Mouse (Mus musculus): ENCODE data around the gene Tgtp2. TPM values are rescaled to one million over a fixed set of nuclear protein-coding genes. Genes with fewer than 3 reads are reported as not detected.
A peak's percentile ranks its signal among the peaks of the same experiment; 100 is the strongest.

The Tgtp2 gene
- polyA plus RNA-seq, 1 experiment from 2014 or later, result 1.2 TPM

DNA sequence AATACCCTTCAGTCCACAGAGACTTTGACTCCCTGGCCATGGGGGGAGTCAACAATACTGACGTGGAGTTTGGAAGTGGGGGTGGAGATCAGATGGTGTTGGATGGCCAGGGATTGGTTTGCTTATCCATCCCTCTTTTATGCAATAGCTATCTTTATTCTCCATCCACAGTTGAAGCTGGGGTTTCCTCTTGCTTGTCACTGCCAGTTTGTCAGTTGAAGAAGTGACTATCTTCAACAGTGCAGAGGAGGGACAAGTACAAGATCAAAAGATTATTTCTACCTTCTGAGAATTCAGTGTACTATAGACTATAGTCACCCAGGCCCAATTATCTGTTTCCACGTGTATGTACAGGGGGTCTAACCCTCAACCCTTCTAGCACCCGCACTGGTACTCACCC, 19.8 kb upstream of the Tgtp2 start:
- Histone ChIP-seq H3K27me3 (ENCODE audit: control insufficient read depth, insufficient read depth, low read length) (no peaks in the 10 kb centered on the region), H3K4me1 (replicated peaks; ENCODE audit: control insufficient read depth, insufficient read depth) (peaks cover 4% of the 10 kb centered on the region; the same call in 1 of the 2 replicates), H3K27ac (replicated peaks) (no peak overlapping the region), H3K4me3 (ENCODE audit: low read depth, low read length) (no peak overlapping the region), H3K36me3 (ENCODE audit: control insufficient read depth, insufficient read depth, low read length) (no peaks in the 10 kb centered on the region), H3K9ac (ENCODE audit: low read length) (no peak overlapping the region), H3K4me2 (replicated peaks; ENCODE audit: low read depth) (no peak overlapping the region), H3K9me3 (ENCODE audit: control insufficient read depth, low read length) (no peaks in the 10 kb centered on the region)
- DNase-seq (ENCODE audit: low spot score), result no peak
- no peak for TF ChIP-seq CTCF (IDR thresholded peaks at IDR 0.05; ENCODE audit: low read depth)
- no peak for TF ChIP-seq EP300 (optimal IDR thresholded peaks at IDR 0.05)
- ATAC-seq (ENCODE audit: low FRiP score, low TSS enrichment), result no peak
- 68% methylated on average over 3 of the region's 3 CpGs for WGBS

GRCm38 (mm10) chr11:49083146-49083545, 19.1 kb upstream of the Tgtp2 start:
- Histone ChIP-seq H3K9ac (ENCODE audit: low read length) (no peak overlapping the region), H3K27me3 (ENCODE audit: control insufficient read depth, insufficient read depth, low read length) (no peaks in the 10 kb centered on the region), H3K36me3 (ENCODE audit: control insufficient read depth, insufficient read depth, low read length) (no peaks in the 10 kb centered on the region), H3K9me3 (ENCODE audit: control insufficient read depth, low read length) (no peaks in the 10 kb centered on the region), H3K27ac (replicated peaks) (no peak overlapping the region), H3K4me1 (replicated peaks; ENCODE audit: control insufficient read depth, insufficient read depth) (peaks cover 4% of the 10 kb centered on the region; the same call in 1 of the 2 replicates), H3K4me2 (replicated peaks; ENCODE audit: low read depth) (no peak overlapping the region), H3K4me3 (ENCODE audit: low read depth, low read length) (no peak overlapping the region)
- TF ChIP-seq EP300 (optimal IDR thresholded peaks at IDR 0.05) (no peak), CTCF (IDR thresholded peaks at IDR 0.05; ENCODE audit: low read depth) (no peak)
- ATAC-seq (ENCODE audit: low FRiP score, low TSS enrichment) (peak; percentile 62), DNase-seq (ENCODE audit: low spot score) (no peak)
- WGBS, result 47% methylated on average over 1 of the region's 1 CpGs

- Histone ChIP-seq H3K9ac (ENCODE audit: low read length) (no peak overlapping the region), H3K27ac (replicated peaks) (no peak overlapping the region), H3K9me3 (ENCODE audit: control insufficient read depth, low read length) (no peaks in the 10 kb centered on the region), H3K4me2 (replicated peaks; ENCODE audit: low read depth) (no peak overlapping the region), H3K36me3 (ENCODE audit: control insufficient read depth, insufficient read depth, low read length) (no peaks in the 10 kb centered on the region), H3K4me3 (ENCODE audit: low read depth, low read length) (no peak overlapping the region), H3K4me1 (replicated peaks; ENCODE audit: control insufficient read depth, insufficient read depth) (no peaks in the 10 kb centered on the region), H3K27me3 (ENCODE audit: control insufficient read depth, insufficient read depth, low read length) (no peaks in the 10 kb centered on the region)
- DNase-seq (ENCODE audit: low spot score) (no peak), ATAC-seq (ENCODE audit: low FRiP score, low TSS enrichment) (no peak)
- WGBS, result 72% methylated on average over 3 of the region's 3 CpGs
- TF ChIP-seq CTCF (IDR thresholded peaks at IDR 0.05; ENCODE audit: low read depth), result no peak
- no peak for TF ChIP-seq EP300 (optimal IDR thresholded peaks at IDR 0.05)
Measured at GRCm38 (mm10) chr11:49081886-49082285, 17.9 kb upstream of the Tgtp2 start.

GRCm38 (mm10) chr11:49081356-49081755, 17.4 kb upstream of the Tgtp2 start:
- Histone ChIP-seq H3K4me2 (replicated peaks; ENCODE audit: low read depth) (no peak overlapping the region), H3K9ac (ENCODE audit: low read length) (no peak overlapping the region), H3K27me3 (ENCODE audit: control insufficient read depth, insufficient read depth, low read length) (no peaks in the 10 kb centered on the region), H3K36me3 (ENCODE audit: control insufficient read depth, insufficient read depth, low read length) (no peaks in the 10 kb centered on the region), H3K4me1 (replicated peaks; ENCODE audit: control insufficient read depth, insufficient read depth) (no peaks in the 10 kb centered on the region), H3K4me3 (ENCODE audit: low read depth, low read length) (no peak overlapping the region), H3K27ac (replicated peaks) (no peak overlapping the region), H3K9me3 (ENCODE audit: control insufficient read depth, low read length) (no peaks in the 10 kb centered on the region)
- TF ChIP-seq CTCF (IDR thresholded peaks at IDR 0.05; ENCODE audit: low read depth) (no peak), EP300 (optimal IDR thresholded peaks at IDR 0.05) (no peak)
- DNase-seq (ENCODE audit: low spot score) (no peak), ATAC-seq (ENCODE audit: low FRiP score, low TSS enrichment) (no peak)
- 61% methylated on average over 4 of the region's 4 CpGs for WGBS

DNA sequence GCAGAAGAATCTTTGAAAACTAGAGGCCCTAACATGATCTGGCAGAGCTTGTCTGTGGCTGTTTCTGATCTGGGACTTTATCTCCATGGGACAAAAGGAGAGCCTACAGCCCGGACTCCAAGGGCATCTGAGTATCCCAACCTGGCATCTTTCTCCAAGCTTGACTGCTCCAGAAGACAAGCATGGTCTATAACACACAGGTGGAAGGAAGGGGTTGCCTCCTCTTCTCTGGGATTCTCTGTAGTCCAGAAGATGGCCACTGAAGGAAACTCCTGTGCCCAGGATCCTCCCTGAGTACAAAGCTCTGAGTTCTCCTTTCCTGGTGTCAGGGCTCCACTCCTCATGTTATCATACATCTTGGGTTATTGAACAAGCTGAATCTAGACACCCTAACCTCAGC, 16.6 kb upstream of the Tgtp2 start:
- Histone ChIP-seq H3K27me3 (ENCODE audit: control insufficient read depth, insufficient read depth, low read length) (no peaks in the 10 kb centered on the region), H3K4me3 (ENCODE audit: low read depth, low read length) (no peak overlapping the region), H3K4me2 (replicated peaks; ENCODE audit: low read depth) (no peak overlapping the region), H3K4me1 (replicated peaks; ENCODE audit: control insufficient read depth, insufficient read depth) (no peaks in the 10 kb centered on the region), H3K27ac (replicated peaks) (no peak overlapping the region), H3K9me3 (ENCODE audit: control insufficient read depth, low read length) (no peaks in the 10 kb centered on the region), H3K36me3 (ENCODE audit: control insufficient read depth, insufficient read depth, low read length) (no peaks in the 10 kb centered on the region), H3K9ac (ENCODE audit: low read length) (no peak overlapping the region)
- no peak for TF ChIP-seq EP300 (optimal IDR thresholded peaks at IDR 0.05)
- no peak for TF ChIP-seq CTCF (IDR thresholded peaks at IDR 0.05; ENCODE audit: low read depth)
- 89% methylated on average over 1 of the region's 1 CpGs for WGBS
- DNase-seq (ENCODE audit: low spot score) (no peak), ATAC-seq (ENCODE audit: low FRiP score, low TSS enrichment) (no peak)

DNA sequence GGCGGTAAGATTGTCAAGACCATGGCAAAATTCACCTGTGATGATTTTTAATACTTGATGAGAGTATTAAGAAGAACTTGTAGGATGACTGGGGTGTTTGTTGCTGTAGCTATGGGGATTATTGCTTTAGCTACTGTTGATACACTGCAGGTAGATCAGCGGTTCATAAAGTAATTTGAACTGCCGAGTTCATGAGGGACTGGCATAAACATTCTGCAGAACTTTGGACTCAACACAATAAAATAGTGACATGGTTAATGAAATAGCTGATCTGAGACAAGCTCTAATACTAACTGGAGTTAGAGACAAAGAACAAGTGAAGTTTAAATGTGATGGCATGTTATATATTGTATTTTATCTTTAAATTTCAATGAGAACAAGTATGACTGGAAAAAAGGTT, 14.7 kb upstream of the Tgtp2 start:
- H3K36me3 ChIP-seq (ENCODE audit: control insufficient read depth, insufficient read depth, low read length), result no peaks in the 10 kb centered on the region
- no peaks in the 10 kb centered on the region for H3K4me1 ChIP-seq (replicated peaks; ENCODE audit: control insufficient read depth, insufficient read depth)
- no peaks in the 10 kb centered on the region for H3K27me3 ChIP-seq (ENCODE audit: control insufficient read depth, insufficient read depth, low read length)
- H3K4me2 ChIP-seq (replicated peaks; ENCODE audit: low read depth), result no peak overlapping the region
- H3K27ac ChIP-seq (replicated peaks), result no peak overlapping the region
- ATAC-seq (ENCODE audit: low FRiP score, low TSS enrichment) (no peak), DNase-seq (ENCODE audit: low spot score) (no peak)
- WGBS, result 64% methylated on average over 3 of the region's 3 CpGs
- TF ChIP-seq EP300 (optimal IDR thresholded peaks at IDR 0.05), result no peak
- TF ChIP-seq CTCF (IDR thresholded peaks at IDR 0.05; ENCODE audit: low read depth), result no peak
- no peak overlapping the region for H3K9ac ChIP-seq (ENCODE audit: low read length)
- H3K4me3 ChIP-seq (ENCODE audit: low read depth, low read length), result no peak overlapping the region
- H3K9me3 ChIP-seq (ENCODE audit: control insufficient read depth, low read length), result no peaks in the 10 kb centered on the region

Measured in stomach, postnatal 0 days (tissue).